Mouse (Mus musculus) spleen, adult 2 months (tissue): ENCODE measurements at regions not wholly inside any gene's neighbourhood (a gene's known extent, or its start where the extent isn't known, plus 50 kb on each side); places are given as distances from the start of the nearest gene placed in this dataset.

Experiments used
- CTCF ChIP-seq: fragments of 200-500 bp; IDR thresholded peaks from 2 replicates; pipeline ENCODE4 v1.5.1; 2011; ENCODE audit warnings: mild to moderate bottlenecking, inconsistent platforms; ENCODE audit not compliant: insufficient read depth, insufficient read length, insufficient replicate concordance; ENCODE audit errors: extremely low read depth
- POLR2A ChIP-seq: fragments of 200-500 bp; IDR thresholded peaks from 2 replicates; pipeline ENCODE4 v1.6.1; 2011; ENCODE audit warnings: low read depth, low read length, inconsistent platforms

DNA sequence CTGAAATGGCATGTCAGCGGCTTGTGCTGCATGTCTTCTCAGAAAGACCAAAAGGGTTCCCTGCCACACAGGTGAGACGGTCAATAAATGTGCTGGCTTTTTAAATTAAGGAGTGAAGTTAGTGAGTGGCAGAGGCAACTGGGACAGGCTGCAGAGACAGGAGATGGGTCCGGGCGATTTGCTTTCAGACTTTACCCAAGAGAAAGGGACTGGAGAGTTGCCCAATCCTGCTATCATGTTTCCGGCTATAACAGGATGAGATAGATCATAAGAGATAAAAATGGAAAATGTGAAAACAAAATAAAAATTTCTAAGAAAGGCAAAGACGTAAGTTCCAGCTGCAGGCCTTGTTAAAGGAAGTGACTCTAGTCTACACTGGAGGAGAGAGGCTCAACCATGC, 367.3 kb upstream of the Runx1 start:
- TF ChIP-seq CTCF, result no peak
- no peak for TF ChIP-seq POLR2A
